Mouse (Mus musculus) lung, embryonic 14.5 days (tissue): ENCODE measurements at regions not wholly inside any gene's neighbourhood (a gene's known extent, or its start where the extent isn't known, plus 50 kb on each side); places are given as distances from the start of the nearest gene placed in this dataset.

Experiments used
- ATAC-seq: fragments of 200-750 bp; cut with Nextera tagmentation; 2 replicates; pipeline ENCODE4 v1.8.0; 2017; ENCODE audit warnings: mild to moderate bottlenecking, moderate TSS enrichment, moderate library complexity; ENCODE audit not compliant: insufficient read depth
- DNase-seq: peaks from one replicate; pipeline ENCODE4 v3.0.0-alpha.2; 2015
- H3K27ac ChIP-seq: fragments of 300-500 bp; sonication (generic); 2 replicates; pipeline ENCODE4 v1.5.1; 2014; ENCODE audit warnings: low read depth, mild to moderate bottlenecking, moderate library complexity
- H3K27me3 ChIP-seq: fragments of 300-500 bp; sonication (generic); 2 replicates; pipeline ENCODE4 v1.6.1; 2014; ENCODE audit warnings: low read length, control low read depth; ENCODE audit not compliant: insufficient read depth
- H3K36me3 ChIP-seq: fragments of 300-500 bp; sonication (generic); 2 replicates; pipeline ENCODE4 v1.6.1; 2014; ENCODE audit warnings: control low read depth; ENCODE audit not compliant: insufficient read depth
- H3K4me1 ChIP-seq: fragments of 300-500 bp; sonication (generic); 2 replicates; pipeline ENCODE4 v1.6.1; 2014; ENCODE audit warnings: antibody characterized with exemption, control low read depth; ENCODE audit not compliant: insufficient read depth
- H3K4me2 ChIP-seq: fragments of 300-500 bp; sonication (generic); 2 replicates; pipeline ENCODE4 v1.6.1; 2014; ENCODE audit warnings: mild to moderate bottlenecking
- H3K4me3 ChIP-seq: fragments of 300-500 bp; sonication (generic); 2 replicates; pipeline ENCODE4 v1.5.1; 2014; ENCODE audit warnings: low read depth, low read length
- H3K9ac ChIP-seq: fragments of 300-500 bp; sonication (generic); 2 replicates; pipeline ENCODE4 v1.6.1; 2014
- H3K9me3 ChIP-seq: fragments of 300-500 bp; sonication (generic); 2 replicates; pipeline ENCODE4 v1.6.1; 2016; ENCODE audit warnings: low read depth, low read length, control low read depth
- CTCF ChIP-seq: IDR thresholded peaks from 2 replicates; pipeline ENCODE4 v1.5.1; 2016; ENCODE audit warnings: antibody characterized with exemption, low read depth
- WGBS: fragments of 180-500 bp; shearing (Covaris S2); extraction: QIAGEN DNeasy Blood & Tissue Kit; methylation state at CpG from one replicate; pipeline ENCODE4 v1.1.7; 2014; 5-methylcytosine and 5-hydroxymethylcytosine counted together

GRCm38 (mm10) chr17:84083307-84084263 lies 104.2 kb downstream of the Zfp36l2 start:
- Histone ChIP-seq H3K4me3 (no peak overlapping the region), H3K9ac (no peak overlapping the region), H3K27ac (peak overlapping the region; percentile 3; the same call in 1 of the 2 replicates), H3K9me3 (no peaks in the 10 kb centered on the region), H3K27me3 (no peaks in the 10 kb centered on the region), H3K4me1 (peaks cover 18% of the 10 kb centered on the region), H3K4me2 (no peak overlapping the region), H3K36me3 (no peaks in the 10 kb centered on the region)
- peak; percentile 32 for DNase-seq
- no peak for ATAC-seq
- WGBS, result 58% methylated on average over 16 of the region's 16 CpGs
- TF ChIP-seq CTCF, result no peak

- no peaks in the 10 kb centered on the region for H3K27me3 ChIP-seq
- WGBS, result 86% methylated on average over 5 of the region's 5 CpGs
- H3K4me2 ChIP-seq, result no peak overlapping the region
- TF ChIP-seq CTCF, result no peak
- H3K36me3 ChIP-seq, result no peaks in the 10 kb centered on the region
- H3K9me3 ChIP-seq, result no peaks in the 10 kb centered on the region
- no peak overlapping the region for H3K27ac ChIP-seq
- H3K9ac ChIP-seq, result no peak overlapping the region
- DNase-seq, result no peak
- peaks cover 18% of the 10 kb centered on the region for H3K4me1 ChIP-seq
- no peak for ATAC-seq
- H3K4me3 ChIP-seq, result no peak overlapping the region
Observed at GRCm38 (mm10) chr17:84082571-84082970, 105.2 kb downstream of the Zfp36l2 start.

- peak; percentile 54; the same call in 1 of the 2 replicates for ATAC-seq
- Histone ChIP-seq H3K27me3 (no peaks in the 10 kb centered on the region), H3K9me3 (no peaks in the 10 kb centered on the region), H3K4me2 (no peak overlapping the region), H3K27ac (peak overlapping the region; percentile 42; the same call in 1 of the 2 replicates), H3K4me3 (no peak overlapping the region), H3K4me1 (peaks cover 18% of the 10 kb centered on the region), H3K36me3 (no peaks in the 10 kb centered on the region), H3K9ac (no peak overlapping the region)
- peak; percentile 55 for DNase-seq
- WGBS, result 55% methylated on average over 8 of the region's 8 CpGs
- no peak for TF ChIP-seq CTCF
Observed at GRCm38 (mm10) chr17:84081751-84082352, 105.9 kb downstream of the Zfp36l2 start.

- Histone ChIP-seq H3K9me3 (no peaks in the 10 kb centered on the region), H3K27me3 (no peaks in the 10 kb centered on the region), H3K4me3 (no peak overlapping the region), H3K27ac (peak overlapping the region; percentile 31; the same call in 1 of the 2 replicates), H3K4me1 (peaks cover 5% of the 10 kb centered on the region; the same call in 1 of the 2 replicates), H3K36me3 (no peaks in the 10 kb centered on the region), H3K9ac (no peak overlapping the region), H3K4me2 (no peak overlapping the region)
- TF ChIP-seq CTCF, result no peak
- DNase-seq, result peak; percentile 22
- 61% methylated on average over 3 of the region's 3 CpGs for WGBS
- ATAC-seq, result no peak; the same call in 1 of the 2 replicates
Observed at GRCm38 (mm10) chr17:84075081-84075938, 112.4 kb downstream of the Zfp36l2 start.

GRCm38 (mm10) chr17:84074000-84074782 lies 113.6 kb downstream of the Zfp36l2 start:
- H3K4me3 ChIP-seq, result no peak overlapping the region
- DNase-seq (peak; percentile 76), ATAC-seq (peak; percentile 58; the same call in 1 of the 2 replicates)
- no peak for TF ChIP-seq CTCF
- peaks cover 5% of the 10 kb centered on the region; the same call in 1 of the 2 replicates for H3K4me1 ChIP-seq
- no peaks in the 10 kb centered on the region for H3K9me3 ChIP-seq
- H3K9ac ChIP-seq, result no peak overlapping the region
- H3K4me2 ChIP-seq, result no peak overlapping the region
- H3K27ac ChIP-seq, result peak overlapping the region; percentile 63
- no peaks in the 10 kb centered on the region for H3K36me3 ChIP-seq
- 56% methylated on average over 10 of the region's 10 CpGs for WGBS
- no peaks in the 10 kb centered on the region for H3K27me3 ChIP-seq

- H3K4me2 ChIP-seq, result no peak overlapping the region
- no peaks in the 10 kb centered on the region for H3K36me3 ChIP-seq
- H3K4me3 ChIP-seq, result no peak overlapping the region
- no peaks in the 10 kb centered on the region for H3K27me3 ChIP-seq
- DNase-seq (peak; percentile 71), ATAC-seq (peak; percentile 26; the same call in 1 of the 2 replicates)
- no peaks in the 10 kb centered on the region for H3K9me3 ChIP-seq
- no peak overlapping the region for H3K9ac ChIP-seq
- WGBS, result 46% methylated on average over 4 of the region's 4 CpGs
- no peak for TF ChIP-seq CTCF
- H3K4me1 ChIP-seq, result peaks cover 5% of the 10 kb centered on the region; the same call in 1 of the 2 replicates
- peak overlapping the region; percentile 63; the same call in 1 of the 2 replicates for H3K27ac ChIP-seq
Observed at GRCm38 (mm10) chr17:84072426-84073030, 115.2 kb downstream of the Zfp36l2 start.
